Mouse (Mus musculus): ENCODE measurements at regions not wholly inside any gene's neighbourhood (a gene's known extent, or its start where the extent isn't known, plus 50 kb on each side); places are given as distances from the start of the nearest gene placed in this dataset.
A peak's percentile ranks its signal among the peaks of the same experiment; 100 is the strongest.

DNA sequence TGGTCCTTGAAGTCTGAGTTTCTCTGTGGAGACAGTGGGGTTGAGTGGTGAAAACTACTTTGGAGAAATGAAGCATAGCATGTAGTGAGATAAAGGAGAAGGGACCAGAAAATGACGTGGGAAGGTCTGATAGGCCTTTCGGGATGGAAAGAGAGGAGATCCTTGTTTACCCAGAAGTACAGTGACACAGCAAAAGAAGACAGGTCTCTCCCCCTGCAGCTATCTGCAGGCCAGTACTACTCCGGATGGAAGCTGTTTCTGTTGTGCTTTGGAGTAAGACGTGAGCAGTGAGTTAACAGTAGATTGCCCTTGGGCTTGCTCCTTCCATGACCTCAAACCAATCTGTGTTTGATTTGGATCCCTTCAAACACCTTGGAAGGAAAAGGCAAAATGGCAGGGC lies 1277.5 kb downstream of the Gsdmc2 start:
- WGBS = 77% methylated on average over 4 of the region's 4 CpGs
- Histone ChIP-seq H3K36me3 (no peaks in the 10 kb centered on the region), H3K4me3 (no peak overlapping the region), H3K27ac (no peak overlapping the region), H3K27me3 (ENCODE audit: insufficient read depth, poor library complexity, severe bottlenecking) (no peaks in the 10 kb centered on the region), H3K9me3 (no peaks in the 10 kb centered on the region), H3K4me1 (replicated peaks) (peaks cover 6% of the 10 kb centered on the region; the same call in 1 of the 2 replicates)
- no peak for DNase-seq (ENCODE audit: low spot score)

DNA sequence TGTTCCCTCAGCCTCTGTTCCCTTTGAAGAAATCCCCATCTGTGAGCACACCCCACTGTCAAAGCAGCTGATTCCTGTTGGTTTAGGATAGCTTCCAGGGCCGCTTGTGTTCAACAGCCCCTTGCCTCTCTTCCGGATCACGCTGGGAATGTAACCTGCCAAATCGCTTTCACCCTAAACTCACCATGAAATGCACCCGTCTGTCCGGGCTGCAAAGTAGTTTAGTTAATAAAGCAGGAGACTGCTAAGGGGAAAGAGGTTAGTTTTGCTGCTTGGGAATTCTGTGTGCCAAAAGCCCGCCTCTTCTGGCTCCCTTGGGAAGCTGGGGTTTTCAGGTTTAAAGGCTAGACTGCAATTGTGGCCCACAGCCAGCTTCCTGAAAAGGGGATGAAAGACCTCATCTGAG lies 1278.9 kb downstream of the Gsdmc2 start:
- Histone ChIP-seq H3K9me3 (no peaks in the 10 kb centered on the region), H3K4me1 (replicated peaks) (peaks cover 6% of the 10 kb centered on the region; the same call in 1 of the 2 replicates), H3K36me3 (no peaks in the 10 kb centered on the region), H3K4me3 (no peak overlapping the region), H3K27ac (no peak overlapping the region), H3K27me3 (ENCODE audit: insufficient read depth, poor library complexity, severe bottlenecking) (no peaks in the 10 kb centered on the region)
- WGBS = 10% methylated on average over 7 of the region's 7 CpGs
- peak; percentile 14 for DNase-seq (ENCODE audit: low spot score)

DNA sequence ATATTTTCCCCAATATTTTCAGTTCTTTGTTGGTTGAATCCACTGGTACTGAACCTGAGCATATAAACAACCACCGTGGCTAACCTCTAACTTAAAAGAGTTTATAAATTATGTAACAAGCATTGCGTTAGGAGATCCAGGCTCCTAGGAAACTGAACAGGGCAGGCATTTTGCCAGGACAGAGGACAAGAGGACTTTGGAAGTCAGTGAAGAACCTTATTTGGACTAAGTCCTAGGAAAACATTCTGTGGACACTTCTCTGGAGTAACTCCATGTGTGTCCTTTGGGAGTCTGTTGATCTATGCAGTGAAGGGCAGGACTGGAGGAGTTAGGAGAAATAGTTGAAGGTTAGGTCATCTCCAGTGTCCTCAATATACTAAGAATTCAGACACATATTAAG lies 1311.7 kb downstream of the Gsdmc2 start:
- Histone ChIP-seq H3K27ac (no peak overlapping the region), H3K4me1 (replicated peaks) (no peaks in the 10 kb centered on the region), H3K4me3 (no peak overlapping the region), H3K9me3 (no peaks in the 10 kb centered on the region), H3K27me3 (ENCODE audit: insufficient read depth, poor library complexity, severe bottlenecking) (no peaks in the 10 kb centered on the region), H3K36me3 (no peaks in the 10 kb centered on the region)
- 92% methylated on average over 2 of the region's 2 CpGs for WGBS
- no peak for DNase-seq (ENCODE audit: low spot score)

DNA sequence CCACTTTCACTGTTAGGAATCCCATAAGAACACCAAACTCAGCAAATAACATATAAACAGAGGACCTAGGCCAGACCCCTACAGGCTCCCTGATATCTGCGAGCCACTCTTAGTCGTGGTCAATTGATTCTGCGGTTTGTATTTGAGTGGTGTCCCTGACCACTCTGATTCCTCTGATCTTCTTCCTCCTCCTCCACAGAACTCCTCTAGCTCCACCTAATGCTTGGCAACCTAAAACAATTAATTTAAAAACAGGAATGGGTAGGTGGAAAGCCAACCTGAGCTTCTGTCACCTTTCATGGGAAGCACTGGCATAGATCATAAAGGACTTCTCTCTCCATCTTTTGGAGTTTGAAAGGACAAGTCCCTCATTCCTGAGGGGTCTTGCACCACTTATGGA lies 1316.0 kb downstream of the Gsdmc2 start:
- WGBS = 81% methylated on average over 3 of the region's 3 CpGs
- no peaks in the 10 kb centered on the region for H3K36me3 ChIP-seq
- H3K4me3 ChIP-seq = no peak overlapping the region
- no peak overlapping the region for H3K27ac ChIP-seq
- no peaks in the 10 kb centered on the region for H3K27me3 ChIP-seq (ENCODE audit: insufficient read depth, poor library complexity, severe bottlenecking)
- H3K4me1 ChIP-seq (replicated peaks) = no peaks in the 10 kb centered on the region
- no peaks in the 10 kb centered on the region for H3K9me3 ChIP-seq
- DNase-seq (ENCODE audit: low spot score) = no peak

DNA sequence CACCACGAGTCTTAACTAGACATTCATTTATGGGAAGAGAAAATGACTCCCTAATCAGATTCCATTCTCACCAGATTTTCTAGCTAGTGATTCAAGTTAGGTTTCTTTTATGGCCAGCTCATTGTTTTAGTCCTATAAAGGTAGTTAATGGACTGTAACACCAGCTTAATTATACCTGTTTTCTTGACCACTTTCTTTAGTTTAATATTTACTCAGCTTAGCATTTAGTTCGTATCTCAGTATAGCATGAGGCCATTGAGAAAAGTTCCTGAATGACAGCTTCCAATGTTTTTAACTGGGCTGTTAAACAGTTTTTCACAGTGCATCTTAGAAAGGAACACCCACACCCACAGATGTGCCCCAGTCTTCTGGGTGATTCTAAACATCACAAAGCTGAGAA lies 1320.3 kb downstream of the Gsdmc2 start:
- Histone ChIP-seq H3K36me3 (no peaks in the 10 kb centered on the region), H3K27ac (no peak overlapping the region), H3K4me1 (replicated peaks) (no peaks in the 10 kb centered on the region), H3K27me3 (ENCODE audit: insufficient read depth, poor library complexity, severe bottlenecking) (no peaks in the 10 kb centered on the region), H3K4me3 (no peak overlapping the region), H3K9me3 (no peaks in the 10 kb centered on the region)
- 54% methylated on average over 2 of the region's 2 CpGs for WGBS
- DNase-seq (ENCODE audit: low spot score) = no peak

DNA sequence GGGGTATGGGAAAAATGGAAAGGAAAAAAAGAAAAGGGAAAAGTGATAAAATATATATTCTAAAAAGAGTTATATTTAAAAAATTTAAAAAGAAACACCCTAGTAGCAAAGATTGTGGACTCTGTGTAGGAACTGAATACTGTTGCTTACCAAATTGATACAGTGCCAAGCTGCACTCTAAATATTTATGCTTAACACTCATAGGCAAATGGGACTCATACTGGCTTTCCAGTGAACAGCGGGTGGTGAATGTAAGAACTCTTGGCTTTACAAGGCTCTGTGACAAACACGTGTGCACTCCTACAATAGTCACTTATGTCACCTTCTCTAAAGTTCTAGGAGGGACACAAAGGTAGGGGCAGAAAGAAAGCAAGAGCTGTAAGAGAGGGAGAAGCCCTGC lies 1320.8 kb downstream of the Gsdmc2 start:
- H3K4me3 ChIP-seq = no peak overlapping the region
- WGBS = 71% methylated on average over 2 of the region's 2 CpGs
- DNase-seq (ENCODE audit: low spot score) = no peak

DNA sequence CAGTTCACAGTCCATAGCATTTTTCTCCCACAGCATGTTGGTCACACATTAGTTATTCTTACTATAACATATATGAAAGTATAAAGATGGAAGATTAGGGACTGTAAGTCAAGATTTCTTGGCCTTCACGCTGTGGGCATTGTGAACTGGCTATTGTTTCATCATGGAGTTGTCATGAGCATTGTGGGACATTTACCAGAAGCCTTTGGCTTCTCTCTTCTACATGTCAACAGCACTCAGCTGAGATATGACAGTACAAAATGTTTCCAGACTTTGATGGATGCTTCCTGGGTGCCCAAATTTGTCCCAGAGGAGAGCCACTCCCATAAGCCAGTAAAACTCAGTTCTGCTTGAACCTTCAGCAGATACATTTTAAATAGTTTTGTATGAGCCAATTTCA lies 1331.5 kb downstream of the Gsdmc2 start:
- WGBS = 88% methylated on average over 1 of the region's 1 CpGs

More for the DNA sequence above, 1320.8 kb downstream of the Gsdmc2 start:
- no peaks in the 10 kb centered on the region for H3K27me3 ChIP-seq (ENCODE audit: insufficient read depth, poor library complexity, severe bottlenecking)
- no peaks in the 10 kb centered on the region for H3K4me1 ChIP-seq (replicated peaks)
- no peak overlapping the region for H3K27ac ChIP-seq
- H3K9me3 ChIP-seq = no peaks in the 10 kb centered on the region
- H3K36me3 ChIP-seq = no peaks in the 10 kb centered on the region

DNA sequence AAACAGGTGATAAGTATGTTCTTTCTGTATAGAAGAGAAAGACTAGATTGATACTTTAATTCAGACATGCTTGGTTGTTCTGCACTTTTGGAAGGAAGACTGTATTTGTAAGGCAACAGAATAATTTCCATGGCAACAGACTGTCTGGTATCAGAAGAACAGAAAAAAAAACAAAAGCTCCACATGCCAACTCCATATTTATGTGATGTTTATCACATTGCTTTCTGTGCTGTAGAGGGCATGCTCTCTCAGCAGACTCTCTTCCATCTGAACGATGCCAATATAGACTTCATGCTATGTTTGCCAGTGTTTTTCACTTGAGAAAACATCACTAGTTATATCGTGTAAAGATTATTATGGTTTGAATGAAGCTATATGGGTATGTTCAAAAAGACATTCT lies 1333.5 kb downstream of the Gsdmc2 start:
- 87% methylated on average over 2 of the region's 2 CpGs for WGBS
- H3K9me3 ChIP-seq = no peaks in the 10 kb centered on the region
- no peak for DNase-seq (ENCODE audit: low spot score)
- H3K27me3 ChIP-seq (ENCODE audit: insufficient read depth, poor library complexity, severe bottlenecking) = no peaks in the 10 kb centered on the region
- no peak overlapping the region for H3K4me3 ChIP-seq
- no peaks in the 10 kb centered on the region for H3K36me3 ChIP-seq
- no peaks in the 10 kb centered on the region for H3K4me1 ChIP-seq (replicated peaks)
- H3K27ac ChIP-seq = no peak overlapping the region

More for the DNA sequence above, 1331.5 kb downstream of the Gsdmc2 start:
- no peaks in the 10 kb centered on the region for H3K9me3 ChIP-seq
- H3K4me3 ChIP-seq = no peak overlapping the region
- H3K4me1 ChIP-seq (replicated peaks) = no peaks in the 10 kb centered on the region
- no peak overlapping the region for H3K27ac ChIP-seq
- H3K27me3 ChIP-seq (ENCODE audit: insufficient read depth, poor library complexity, severe bottlenecking) = no peaks in the 10 kb centered on the region
- no peak for DNase-seq (ENCODE audit: low spot score)
- H3K36me3 ChIP-seq = no peaks in the 10 kb centered on the region

DNA sequence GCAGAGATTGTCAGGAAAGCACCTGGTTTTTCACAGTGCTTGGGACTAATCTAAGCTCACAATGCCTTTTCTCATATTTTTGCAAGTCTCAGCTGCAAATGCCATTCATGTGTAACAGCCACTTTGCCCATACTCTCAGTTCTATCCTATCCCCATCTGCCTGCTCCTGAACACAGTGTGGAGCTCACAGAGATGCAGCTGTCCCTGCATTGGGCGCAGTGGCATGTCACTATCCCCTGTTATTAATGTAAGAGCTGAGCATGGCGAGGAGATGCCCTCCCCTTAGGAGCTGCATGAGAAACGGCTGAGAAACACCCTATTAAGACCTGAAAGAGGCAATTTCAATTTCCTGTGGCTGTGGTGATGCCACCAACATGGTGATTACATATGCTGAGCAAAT lies 1341.1 kb downstream of the Gsdmc2 start:
- Histone ChIP-seq H3K4me3 (no peak overlapping the region), H3K36me3 (no peaks in the 10 kb centered on the region), H3K9me3 (no peaks in the 10 kb centered on the region), H3K27me3 (ENCODE audit: insufficient read depth, poor library complexity, severe bottlenecking) (no peaks in the 10 kb centered on the region), H3K27ac (no peak overlapping the region), H3K4me1 (replicated peaks) (no peaks in the 10 kb centered on the region)
- no peak for DNase-seq (ENCODE audit: low spot score)
- 81% methylated on average over 3 of the region's 3 CpGs for WGBS

DNA sequence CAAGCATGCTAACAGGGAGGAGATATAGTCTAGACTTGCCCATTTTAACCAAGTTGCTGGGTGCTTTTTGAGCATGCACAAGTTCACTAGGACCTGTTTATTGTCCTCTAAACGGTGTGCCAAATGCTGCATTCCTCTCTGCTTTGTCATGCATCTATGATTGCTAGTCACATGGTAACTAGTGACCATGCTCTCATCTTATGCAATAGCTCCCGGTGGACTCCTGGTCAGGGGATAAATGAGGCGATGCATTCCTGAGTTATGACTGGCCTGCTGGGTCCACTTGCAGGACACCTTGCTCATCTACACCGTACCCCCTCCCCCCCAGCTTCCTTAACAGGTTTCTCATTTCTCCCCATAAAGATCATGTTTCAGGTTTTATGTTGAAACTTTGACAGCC lies 1344.0 kb downstream of the Gsdmc2 start:
- no peak for DNase-seq (ENCODE audit: low spot score)
- H3K27me3 ChIP-seq (ENCODE audit: insufficient read depth, poor library complexity, severe bottlenecking) = no peaks in the 10 kb centered on the region
- WGBS = 81% methylated on average over 4 of the region's 4 CpGs
- H3K36me3 ChIP-seq = no peaks in the 10 kb centered on the region
- H3K4me3 ChIP-seq = no peak overlapping the region
- H3K4me1 ChIP-seq (replicated peaks) = peaks cover 4% of the 10 kb centered on the region
- no peaks in the 10 kb centered on the region for H3K9me3 ChIP-seq
- no peak overlapping the region for H3K27ac ChIP-seq

DNA sequence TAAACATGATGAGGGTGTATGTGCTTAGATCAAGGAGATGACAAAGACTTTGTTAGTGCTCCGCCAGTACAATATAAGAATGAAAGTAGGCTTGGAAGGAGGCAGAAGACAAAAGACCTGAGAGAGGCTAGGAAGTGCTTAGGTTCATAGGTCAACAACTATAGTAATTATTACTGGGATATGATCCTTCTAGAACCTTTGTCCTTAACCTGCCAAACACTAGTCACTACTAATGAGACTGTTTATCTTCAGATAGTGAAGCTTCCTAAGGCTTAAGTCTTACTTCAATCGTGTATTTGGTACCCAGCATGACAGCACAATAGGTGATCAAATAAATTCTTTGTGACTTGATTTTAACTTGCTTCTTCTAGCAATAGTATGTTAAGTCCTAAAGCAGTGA lies 1344.5 kb downstream of the Gsdmc2 start:
- WGBS = 80% methylated on average over 2 of the region's 2 CpGs
- H3K36me3 ChIP-seq = no peaks in the 10 kb centered on the region
- H3K27ac ChIP-seq = no peak overlapping the region
- DNase-seq (ENCODE audit: low spot score) = no peak
- peaks cover 7% of the 10 kb centered on the region for H3K4me1 ChIP-seq (replicated peaks)
- H3K4me3 ChIP-seq = no peak overlapping the region
- no peaks in the 10 kb centered on the region for H3K9me3 ChIP-seq
- H3K27me3 ChIP-seq (ENCODE audit: insufficient read depth, poor library complexity, severe bottlenecking) = no peaks in the 10 kb centered on the region

DNA sequence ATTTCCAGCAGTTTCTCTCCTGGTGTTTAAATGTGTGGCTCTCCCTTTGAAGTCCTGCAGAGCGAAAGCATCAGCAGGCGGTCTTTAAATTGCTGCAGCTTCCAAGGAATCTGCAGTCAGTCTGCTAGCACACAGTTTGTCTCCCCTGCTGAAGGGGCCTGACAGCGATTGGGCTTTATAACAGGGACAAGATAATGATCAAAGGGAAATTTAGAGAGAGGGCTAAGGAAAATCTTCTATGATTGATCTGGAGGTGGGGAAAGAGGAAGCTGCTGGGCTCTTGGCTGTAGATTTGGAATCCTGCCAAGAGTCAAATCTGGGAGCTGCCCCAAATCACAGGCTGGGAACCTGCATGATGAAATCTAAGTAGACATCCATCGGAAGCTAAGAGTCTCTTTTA lies 1348.8 kb downstream of the Gsdmc2 start:
- peak; percentile 6 for DNase-seq (ENCODE audit: low spot score)
- Histone ChIP-seq H3K36me3 (no peaks in the 10 kb centered on the region), H3K9me3 (no peaks in the 10 kb centered on the region), H3K27me3 (ENCODE audit: insufficient read depth, poor library complexity, severe bottlenecking) (no peaks in the 10 kb centered on the region), H3K4me3 (no peak overlapping the region), H3K4me1 (replicated peaks) (peaks cover 7% of the 10 kb centered on the region), H3K27ac (no peak overlapping the region)
- 15% methylated on average over 4 of the region's 4 CpGs for WGBS

DNA sequence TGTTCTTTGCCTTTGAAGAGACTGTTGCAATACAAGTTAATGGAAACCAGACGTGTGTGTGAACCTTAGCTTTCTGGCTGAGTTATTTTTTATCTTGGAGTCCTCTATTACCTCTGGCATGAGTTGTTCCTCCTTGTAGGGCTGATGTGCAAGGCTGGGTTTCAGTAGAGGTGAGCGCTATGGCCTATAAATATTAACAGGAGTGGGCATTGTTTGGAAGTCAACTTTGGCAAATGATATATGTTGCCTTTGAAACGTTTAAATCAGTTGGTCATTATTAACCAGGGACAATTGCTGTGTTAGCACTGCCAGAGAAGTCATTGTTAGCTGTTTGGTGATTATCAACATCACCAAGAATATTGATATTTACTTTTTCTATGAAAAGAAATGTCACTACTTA lies 1352.6 kb downstream of the Gsdmc2 start:
- H3K4me1 ChIP-seq (replicated peaks) = peaks cover 7% of the 10 kb centered on the region
- 72% methylated on average over 3 of the region's 3 CpGs for WGBS
- no peak for DNase-seq (ENCODE audit: low spot score)

DNA sequence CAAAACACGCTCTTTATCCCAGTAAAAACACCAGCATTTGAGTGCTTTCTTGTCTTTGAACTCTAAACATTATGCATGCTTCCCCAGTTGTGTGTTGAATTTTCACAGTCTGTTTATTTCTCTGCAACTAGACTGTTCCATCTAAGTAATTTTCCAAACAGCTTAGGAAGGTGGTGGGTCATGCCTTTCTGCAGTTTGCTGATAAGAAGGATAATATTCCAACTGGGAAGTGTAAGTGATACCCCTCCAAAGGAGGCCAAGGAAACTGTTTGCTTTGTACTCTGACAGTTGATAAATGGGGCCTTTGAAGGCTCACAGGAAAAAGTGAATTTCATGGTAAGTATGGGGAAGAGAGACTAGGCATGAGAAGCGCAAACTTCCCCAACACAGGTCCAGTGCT lies 1354.4 kb downstream of the Gsdmc2 start:
- WGBS = 79% methylated on average over 2 of the region's 2 CpGs
- Histone ChIP-seq H3K27me3 (ENCODE audit: insufficient read depth, poor library complexity, severe bottlenecking) (no peaks in the 10 kb centered on the region), H3K4me1 (replicated peaks) (no peaks in the 10 kb centered on the region; the same call in 1 of the 2 replicates), H3K9me3 (no peaks in the 10 kb centered on the region), H3K36me3 (no peaks in the 10 kb centered on the region), H3K4me3 (no peak overlapping the region), H3K27ac (no peak overlapping the region)
- DNase-seq (ENCODE audit: low spot score) = no peak

More for the DNA sequence above, 1352.6 kb downstream of the Gsdmc2 start:
- Histone ChIP-seq H3K27me3 (ENCODE audit: insufficient read depth, poor library complexity, severe bottlenecking) (no peaks in the 10 kb centered on the region), H3K4me3 (no peak overlapping the region), H3K9me3 (no peaks in the 10 kb centered on the region), H3K36me3 (no peaks in the 10 kb centered on the region), H3K27ac (no peak overlapping the region)
